Mouse (Mus musculus): ENCODE data around the gene Edc4.

Gene Edc4

DNA sequence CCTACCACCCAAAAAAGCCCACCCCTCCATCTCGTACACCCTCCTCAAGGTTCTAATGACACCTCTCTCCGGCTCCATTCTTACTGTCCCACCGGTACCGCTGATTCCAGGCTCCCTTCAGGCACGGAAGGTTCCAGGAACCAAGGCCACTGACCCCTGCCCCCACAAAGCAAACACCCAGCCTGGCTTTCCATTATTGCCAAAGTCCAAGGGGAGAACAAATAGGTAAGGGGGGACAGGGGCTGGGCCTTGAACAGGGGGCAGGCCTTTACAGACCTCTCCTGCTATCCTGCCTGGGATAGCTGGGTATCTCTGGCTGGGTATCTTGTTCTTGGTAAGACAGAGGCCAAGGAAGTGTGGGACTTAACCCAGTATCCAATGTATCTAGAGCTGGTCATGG, 61.9 kb downstream of the Edc4 start:
- no peak for DNase-seq (ENCODE audit: low read depth, low spot score)

DNA sequence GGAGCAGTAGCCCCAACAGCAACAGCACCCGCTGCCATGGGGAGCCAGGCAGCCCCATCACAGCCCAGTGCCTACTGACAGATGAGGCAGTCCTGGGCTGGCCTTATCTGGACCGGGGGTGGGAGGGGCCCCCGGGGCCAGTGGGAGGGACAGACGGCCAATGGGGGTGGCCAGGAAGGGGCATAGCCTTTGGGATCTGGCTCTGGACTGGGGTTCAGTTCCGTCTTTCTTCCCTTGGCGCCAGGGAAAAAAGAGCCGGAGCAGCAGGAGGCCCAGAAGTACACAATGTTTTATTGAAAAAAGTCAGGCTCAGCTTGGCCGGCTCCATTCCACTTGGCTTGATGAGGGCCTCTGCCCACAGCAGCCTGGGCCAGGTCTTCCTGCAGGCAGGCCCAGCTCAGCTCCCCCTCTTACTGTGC, 62.6 kb downstream of the Edc4 start, which contains the start of gene Lcat:
Gene Lcat, minus strand, starts transcription at position 62 of the 419 bp plus-strand sequence.
- no peak for DNase-seq (ENCODE audit: low read depth, low spot score)

Measured in c-Kit-negative CD71-positive TER-119-positive erythroid progenitor cells, embryonic 14.5 days (primary cell).